Mouse (Mus musculus): ENCODE data around the gene Coa5.

- TF ChIP-seq POLR2A (IDR thresholded peaks at IDR 0.05; ENCODE audit: low read depth, low read length) (no peak), CTCF (IDR thresholded peaks at IDR 0.05; ENCODE audit: extremely low read depth, insufficient read depth, insufficient read length, insufficient replicate concordance) (no peak)
Measured at GRCm38 (mm10) chr1:37430297-37430840, 466 bp upstream of the Coa5 start.
